Mouse (Mus musculus): Measurements from ENCODE around the gene Ccne1. TPM values are rescaled to one million over a fixed set of nuclear protein-coding genes. Genes with fewer than 3 reads are reported as not detected.
A peak's percentile ranks its signal among the peaks of the same experiment; 100 is the strongest.

The Ccne1 gene
- polyA plus RNA-seq, 2 experiments: 66.6 to 71.8 TPM

- 31% methylated on average over 3 of the region's 3 CpGs for WGBS
- Histone ChIP-seq H3K4me3 (replicated peaks; ENCODE audit: low read length) (no peak overlapping the region), H3K36me3 (ENCODE audit: control insufficient read depth, insufficient read depth, low read length) (no peaks in the 10 kb centered on the region), H3K4me2 (replicated peaks; ENCODE audit: low read depth, low read length, severe bottlenecking) (peak overlapping the region; percentile 4; the same call in 1 of the 2 replicates), H3K4me1 (ENCODE audit: control insufficient read depth, insufficient read depth, low read length) (0 out of 2 replicates have a peak, but pooled peaks cover 16% of the 10 kb centered on the region), H3K27me3 (ENCODE audit: control insufficient read depth, insufficient read depth, low read length) (no peaks in the 10 kb centered on the region), H3K9ac (ENCODE audit: low read depth, low read length, severe bottlenecking) (no peak overlapping the region), H3K27ac (replicated peaks; ENCODE audit: low read depth, low read length) (peak overlapping the region; percentile 75), H3K9me3 (ENCODE audit: control insufficient read depth, low read length) (no peaks in the 10 kb centered on the region)
- ATAC-seq (ENCODE audit: low FRiP score, low read depth) (peak; percentile 87), DNase-seq (ENCODE audit: low spot score) (peak; percentile 93)
- TF ChIP-seq POLR2A (IDR thresholded peaks at IDR 0.05; ENCODE audit: borderline replicate concordance, extremely low read depth, insufficient read depth, insufficient read length): no peak
Measured at GRCm38 (mm10) chr7:38111996-38112395, 4.7 kb upstream of the Ccne1 start.

- H3K4me2 ChIP-seq (replicated peaks; ENCODE audit: low read depth, low read length, severe bottlenecking): peak overlapping the region; percentile 85
- H3K4me3 ChIP-seq (replicated peaks; ENCODE audit: low read length): peak overlapping the region; percentile 77
- TF ChIP-seq POLR2A (IDR thresholded peaks at IDR 0.05; ENCODE audit: borderline replicate concordance, extremely low read depth, insufficient read depth, insufficient read length): no peak
- H3K4me1 ChIP-seq (ENCODE audit: control insufficient read depth, insufficient read depth, low read length): 0 out of 2 replicates have a peak, but pooled peaks cover 13% of the 10 kb centered on the region
- no peak for ATAC-seq (ENCODE audit: low FRiP score, low read depth)
- H3K9ac ChIP-seq (ENCODE audit: low read depth, low read length, severe bottlenecking): peak overlapping the region; percentile 60; the same call in 1 of the 2 replicates
- no peaks in the 10 kb centered on the region for H3K27me3 ChIP-seq (ENCODE audit: control insufficient read depth, insufficient read depth, low read length)
- H3K9me3 ChIP-seq (ENCODE audit: control insufficient read depth, low read length): no peaks in the 10 kb centered on the region
- 11% methylated on average over 10 of the region's 10 CpGs for WGBS
- DNase-seq (ENCODE audit: low spot score): no peak
- no peak overlapping the region for H3K27ac ChIP-seq (replicated peaks; ENCODE audit: low read depth, low read length)
- peaks cover 14% of the 10 kb centered on the region; the same call in 1 of the 2 replicates for H3K36me3 ChIP-seq (ENCODE audit: control insufficient read depth, insufficient read depth, low read length)
Measured at GRCm38 (mm10) chr7:38108260-38108632, 912 bp upstream of the Ccne1 start.

- Histone ChIP-seq H3K4me3 (replicated peaks; ENCODE audit: low read length) (peak overlapping the region; percentile 77), H3K27me3 (ENCODE audit: control insufficient read depth, insufficient read depth, low read length) (no peaks in the 10 kb centered on the region), H3K27ac (replicated peaks; ENCODE audit: low read depth, low read length) (0 out of 2 replicates have a peak overlapping the region, but pooled peaks have one; percentile 20), H3K9me3 (ENCODE audit: control insufficient read depth, low read length) (no peaks in the 10 kb centered on the region), H3K36me3 (ENCODE audit: control insufficient read depth, insufficient read depth, low read length) (peaks cover 26% of the 10 kb centered on the region; the same call in 1 of the 2 replicates), H3K4me1 (ENCODE audit: control insufficient read depth, insufficient read depth, low read length) (0 out of 2 replicates have a peak, but pooled peaks cover 12% of the 10 kb centered on the region), H3K9ac (ENCODE audit: low read depth, low read length, severe bottlenecking) (peak overlapping the region; percentile 73), H3K4me2 (replicated peaks; ENCODE audit: low read depth, low read length, severe bottlenecking) (peak overlapping the region; percentile 66)
- ATAC-seq (ENCODE audit: low FRiP score, low read depth) (no peak; the same call in 1 of the 2 replicates), DNase-seq (ENCODE audit: low spot score) (no peak)
- no peak for TF ChIP-seq POLR2A (IDR thresholded peaks at IDR 0.05; ENCODE audit: borderline replicate concordance, extremely low read depth, insufficient read depth, insufficient read length)
- WGBS: 0% methylated on average over 22 of the region's 47 CpGs
Measured at GRCm38 (mm10) chr7:38106711-38107311, 523 bp downstream of the Ccne1 start.

GRCm38 (mm10) chr7:38105379-38105778 lies 2.0 kb downstream of the Ccne1 start:
- Histone ChIP-seq H3K36me3 (ENCODE audit: control insufficient read depth, insufficient read depth, low read length) (peaks cover 41% of the 10 kb centered on the region), H3K9me3 (ENCODE audit: control insufficient read depth, low read length) (no peaks in the 10 kb centered on the region), H3K9ac (ENCODE audit: low read depth, low read length, severe bottlenecking) (no peak overlapping the region), H3K27me3 (ENCODE audit: control insufficient read depth, insufficient read depth, low read length) (no peaks in the 10 kb centered on the region), H3K4me2 (replicated peaks; ENCODE audit: low read depth, low read length, severe bottlenecking) (peak overlapping the region; percentile 66; the same call in 1 of the 2 replicates), H3K4me3 (replicated peaks; ENCODE audit: low read length) (no peak overlapping the region), H3K27ac (replicated peaks; ENCODE audit: low read depth, low read length) (no peak overlapping the region), H3K4me1 (ENCODE audit: control insufficient read depth, insufficient read depth, low read length) (0 out of 2 replicates have a peak, but pooled peaks cover 5% of the 10 kb centered on the region)
- no peak for TF ChIP-seq POLR2A (IDR thresholded peaks at IDR 0.05; ENCODE audit: borderline replicate concordance, extremely low read depth, insufficient read depth, insufficient read length)
- ATAC-seq (ENCODE audit: low FRiP score, low read depth) (no peak), DNase-seq (ENCODE audit: low spot score) (no peak)
- 86% methylated on average over 3 of the region's 3 CpGs for whole genome bisulfite sequencing

- peaks cover 53% of the 10 kb centered on the region for H3K36me3 ChIP-seq (ENCODE audit: control insufficient read depth, insufficient read depth, low read length)
Measured at GRCm38 (mm10) chr7:38104097-38104496, 3.2 kb downstream of the Ccne1 start.

More at GRCm38 (mm10) chr7:38104097-38104496, 3.2 kb downstream of the Ccne1 start:
- DNase-seq (ENCODE audit: low spot score) (no peak), ATAC-seq (ENCODE audit: low FRiP score, low read depth) (no peak)
- Histone ChIP-seq H3K27ac (replicated peaks; ENCODE audit: low read depth, low read length) (no peak overlapping the region), H3K4me2 (replicated peaks; ENCODE audit: low read depth, low read length, severe bottlenecking) (no peak overlapping the region), H3K9me3 (ENCODE audit: control insufficient read depth, low read length) (no peaks in the 10 kb centered on the region), H3K9ac (ENCODE audit: low read depth, low read length, severe bottlenecking) (no peak overlapping the region), H3K4me1 (ENCODE audit: control insufficient read depth, insufficient read depth, low read length) (0 out of 2 replicates have a peak, but pooled peaks cover 5% of the 10 kb centered on the region), H3K27me3 (ENCODE audit: control insufficient read depth, insufficient read depth, low read length) (no peaks in the 10 kb centered on the region), H3K4me3 (replicated peaks; ENCODE audit: low read length) (no peak overlapping the region)
- no peak for TF ChIP-seq POLR2A (IDR thresholded peaks at IDR 0.05; ENCODE audit: borderline replicate concordance, extremely low read depth, insufficient read depth, insufficient read length)
- WGBS: 78% methylated on average over 5 of the region's 5 CpGs

Data from limb, embryonic 14.5 days (tissue).